Mouse (Mus musculus): ENCODE measurements around the gene Bcr.

DNA sequence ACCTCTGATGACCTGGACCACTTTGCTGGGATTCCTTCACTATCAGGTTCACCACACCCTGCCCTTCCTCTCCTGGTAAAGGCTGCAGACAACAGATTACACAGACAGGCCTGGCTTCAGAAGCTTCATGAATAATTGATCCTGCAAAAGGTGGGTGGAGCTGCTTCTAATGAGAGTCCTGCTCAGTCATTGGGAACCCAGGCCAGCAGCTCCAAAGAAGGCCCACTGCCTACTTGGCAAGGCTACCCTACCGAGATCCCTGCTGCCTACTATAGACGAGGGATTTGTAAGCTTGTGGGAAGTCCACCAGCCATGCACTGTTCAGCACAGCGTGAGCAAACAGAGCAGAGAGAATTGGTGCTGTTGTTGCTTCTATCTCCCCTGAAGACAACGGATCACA, 4.1 kb upstream of the Bcr start:
- TF ChIP-seq CTCF (IDR thresholded peaks at IDR 0.05; ENCODE audit: control insufficient read depth, insufficient read depth, insufficient replicate concordance, low read depth, low read length) (no peak), POLR2A (IDR thresholded peaks at IDR 0.05; ENCODE audit: control insufficient read depth, low read depth, low read length) (no peak)

All from testis, adult 2 months (tissue).